Mouse (Mus musculus) midbrain, embryonic 16.5 days (tissue): ENCODE measurements around the gene Ndufs2. TPM values are rescaled to one million over a fixed set of nuclear protein-coding genes. Genes with fewer than 3 reads are reported as not detected.

Experiments
- ATAC-seq: fragments of 200-750 bp; cut with Nextera tagmentation; 2 replicates; pipeline ENCODE4 v1.8.0; 2017; ENCODE audit warnings: moderate TSS enrichment
- H3K27ac ChIP-seq: fragments of 300-500 bp; sonication (generic); 2 replicates; pipeline ENCODE4 v1.5.1; 2014; ENCODE audit warnings: mild to moderate bottlenecking, low read length, mixed read lengths
- H3K27me3 ChIP-seq: fragments of 300-500 bp; sonication (generic); 2 replicates; pipeline ENCODE4 v1.6.1; 2014; ENCODE audit warnings: low read depth, low read length, mixed read lengths; ENCODE audit not compliant: control insufficient read depth, insufficient read depth
- H3K36me3 ChIP-seq: fragments of 300-500 bp; sonication (generic); 2 replicates; pipeline ENCODE4 v1.6.1; 2014; ENCODE audit warnings: mild to moderate bottlenecking, low read length, moderate library complexity, mixed read lengths; ENCODE audit not compliant: control insufficient read depth, insufficient read depth
- H3K4me1 ChIP-seq: fragments of 300-500 bp; sonication (generic); 2 replicates; pipeline ENCODE4 v1.6.1; 2014; ENCODE audit warnings: mild to moderate bottlenecking, low read length, mixed read lengths; ENCODE audit not compliant: control insufficient read depth, insufficient read depth
- H3K4me2 ChIP-seq: fragments of 300-500 bp; sonication (generic); 2 replicates; pipeline ENCODE4 v1.6.1; 2014; ENCODE audit warnings: mild to moderate bottlenecking, low read length, mixed read lengths
- H3K4me3 ChIP-seq: fragments of 300-500 bp; sonication (generic); 2 replicates; pipeline ENCODE4 v1.5.1; 2014; ENCODE audit warnings: low read depth, mild to moderate bottlenecking, low read length, moderate library complexity, mixed read lengths
- H3K9ac ChIP-seq: fragments of 300-500 bp; sonication (generic); 2 replicates; pipeline ENCODE4 v1.6.1; 2014; ENCODE audit warnings: low read depth, low read length, mixed read lengths
- H3K9me3 ChIP-seq: fragments of 300-500 bp; sonication (generic); replicated peaks from 2 replicates; pipeline ENCODE4 v1.6.1; 2014; ENCODE audit warnings: mild to moderate bottlenecking, low read length, mixed read lengths; ENCODE audit not compliant: control insufficient read depth, poor library complexity, severe bottlenecking
- WGBS: fragments of 180-500 bp; shearing (Covaris S2); extraction: QIAGEN DNeasy Blood & Tissue Kit; methylation state at CpG from one replicate; pipeline ENCODE4 v1.1.7; 2014; 5-methylcytosine and 5-hydroxymethylcytosine counted together
- polyA plus RNA-seq: library from polyadenylated mRNA; unstranded; fragments of >200 nt; fragmentation: Nextera tagmentation; extraction: Ambion mirVana; gene quantifications from 2 replicates; pipeline ENCODE4 v1.2.1, GENCODE M21; 2015

Ndufs2 gene
- polyA plus RNA-seq, 1 experiment from 2014 or later, result 225 TPM

DNA sequence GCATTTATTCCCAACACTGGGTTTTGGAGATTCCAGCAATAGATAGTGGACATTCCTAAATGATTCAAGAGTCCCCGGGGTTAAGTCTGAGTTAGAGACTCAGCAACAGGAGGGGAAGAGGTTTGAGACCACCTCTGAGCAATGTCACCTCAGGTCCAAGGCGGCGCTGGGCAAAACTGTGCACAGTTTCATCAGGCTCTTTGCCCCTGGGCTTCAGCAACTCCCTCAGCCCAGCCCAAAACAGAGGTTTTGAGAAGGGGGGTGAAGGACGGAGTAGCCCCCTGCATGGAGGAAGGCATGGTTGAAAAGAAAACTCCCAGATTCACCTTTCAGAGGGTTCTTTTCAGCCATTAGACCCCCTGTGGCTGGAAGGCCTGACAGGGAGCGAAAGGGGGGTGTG, 28.5 kb upstream of the Ndufs2 start:
- WGBS, result 55% methylated on average over 5 of the region's 5 CpGs
- Histone ChIP-seq H3K27ac (no peak overlapping the region), H3K9me3 (no peaks in the 10 kb centered on the region), H3K4me2 (peak overlapping the region; percentile 89; the same call in 1 of the 2 replicates), H3K4me3 (no peak overlapping the region; the same call in 1 of the 2 replicates), H3K4me1 (peaks cover 17% of the 10 kb centered on the region), H3K27me3 (no peaks in the 10 kb centered on the region), H3K36me3 (peaks cover 25% of the 10 kb centered on the region), H3K9ac (no peak overlapping the region)
- ATAC-seq, result no peak

DNA sequence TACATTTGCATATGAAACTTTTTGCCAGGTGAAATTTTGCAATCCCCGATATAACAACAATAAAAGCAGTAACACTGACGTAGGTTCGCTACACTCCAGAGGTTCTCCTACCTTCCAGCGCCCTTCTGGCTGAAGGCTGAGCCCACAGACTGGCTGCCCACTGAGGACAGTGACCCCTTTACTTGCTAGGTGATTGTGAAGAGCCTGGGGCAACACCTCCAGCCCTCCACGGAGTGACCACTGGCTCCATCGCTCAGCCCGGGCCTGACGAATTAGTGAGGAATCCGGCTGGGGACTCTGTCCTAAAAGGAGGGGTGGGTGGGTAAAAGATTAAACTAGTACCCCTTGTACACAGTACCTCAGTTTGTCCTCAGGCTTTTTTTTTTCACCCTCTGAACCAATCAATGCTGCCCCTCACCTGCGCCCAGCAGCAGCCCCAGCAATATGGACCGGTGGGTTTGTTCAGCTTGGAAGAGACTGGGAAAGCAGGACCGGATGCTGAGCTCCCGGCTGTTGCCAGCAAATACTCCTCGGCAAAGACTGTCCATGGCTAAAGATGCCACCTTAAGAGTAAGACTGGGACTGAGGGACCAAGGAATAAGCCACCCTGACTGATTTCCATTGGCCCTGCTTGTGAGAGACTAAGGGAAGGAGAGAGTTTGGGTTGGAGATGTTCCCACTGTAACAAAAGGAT, 28.0 kb upstream of the Ndufs2 start:
- Histone ChIP-seq H3K36me3 (peaks cover 26% of the 10 kb centered on the region), H3K9ac (no peak overlapping the region), H3K4me2 (no peak overlapping the region)

DNA sequence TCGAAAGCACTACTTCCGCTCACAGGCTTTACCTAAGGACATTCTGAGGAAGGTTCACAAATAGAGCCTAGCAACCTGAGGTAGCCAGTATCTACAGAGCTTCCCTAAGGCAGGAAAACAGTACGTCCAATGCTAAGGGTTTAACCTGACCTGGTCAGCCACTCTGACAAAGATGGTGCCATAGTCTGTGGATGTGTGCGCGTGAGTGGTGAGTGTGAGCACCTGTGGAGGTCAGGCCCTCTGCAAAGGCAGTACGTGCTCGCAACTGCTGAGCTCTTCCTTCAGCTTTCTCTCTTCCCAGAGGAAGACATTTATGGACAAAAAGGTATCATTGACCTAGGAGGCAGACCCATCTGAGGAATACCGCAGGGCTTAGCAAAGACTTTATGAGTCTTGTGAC, 27.2 kb upstream of the Ndufs2 start:
- no peak for ATAC-seq
- Histone ChIP-seq H3K36me3 (peaks cover 29% of the 10 kb centered on the region), H3K9me3 (no peaks in the 10 kb centered on the region), H3K27me3 (no peaks in the 10 kb centered on the region), H3K4me3 (no peak overlapping the region), H3K4me2 (no peak overlapping the region), H3K27ac (no peak overlapping the region), H3K4me1 (peaks cover 17% of the 10 kb centered on the region), H3K9ac (no peak overlapping the region)
- WGBS, result 95% methylated on average over 8 of the region's 8 CpGs

More for the DNA sequence above, 28.0 kb upstream of the Ndufs2 start:
- ATAC-seq, result no peak
- Histone ChIP-seq H3K4me3 (no peak overlapping the region), H3K9me3 (no peaks in the 10 kb centered on the region), H3K4me1 (peaks cover 17% of the 10 kb centered on the region), H3K27me3 (no peaks in the 10 kb centered on the region), H3K27ac (no peak overlapping the region)
- 88% methylated on average over 14 of the region's 14 CpGs for WGBS

DNA sequence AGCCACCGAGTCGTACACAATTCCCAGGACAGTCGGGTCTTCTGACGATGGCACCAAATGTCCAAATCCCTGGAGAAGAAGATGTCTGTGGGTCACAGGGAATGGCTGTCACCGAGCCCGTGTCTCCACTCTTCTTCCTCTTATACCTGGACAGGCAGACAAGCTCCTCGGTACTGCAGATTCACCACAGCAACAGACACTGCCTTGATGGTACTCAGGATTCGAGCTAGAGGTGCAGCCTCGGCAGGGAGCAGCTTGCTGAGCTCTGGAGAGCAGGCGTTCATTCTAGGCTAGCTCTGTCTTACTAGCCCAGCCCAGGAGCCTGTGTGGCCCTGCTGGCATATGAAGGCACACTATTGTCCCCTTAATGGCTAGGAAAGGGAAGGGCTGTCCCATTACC, 26.5 kb upstream of the Ndufs2 start:
- no peak overlapping the region for H3K9ac ChIP-seq
- H3K9me3 ChIP-seq, result no peaks in the 10 kb centered on the region
- H3K36me3 ChIP-seq, result peaks cover 32% of the 10 kb centered on the region
- no peak overlapping the region for H3K4me3 ChIP-seq
- H3K4me2 ChIP-seq, result no peak overlapping the region
- 90% methylated on average over 10 of the region's 10 CpGs for WGBS
- peaks cover 17% of the 10 kb centered on the region for H3K4me1 ChIP-seq
- ATAC-seq, result no peak
- no peaks in the 10 kb centered on the region for H3K27me3 ChIP-seq
- H3K27ac ChIP-seq, result no peak overlapping the region

DNA sequence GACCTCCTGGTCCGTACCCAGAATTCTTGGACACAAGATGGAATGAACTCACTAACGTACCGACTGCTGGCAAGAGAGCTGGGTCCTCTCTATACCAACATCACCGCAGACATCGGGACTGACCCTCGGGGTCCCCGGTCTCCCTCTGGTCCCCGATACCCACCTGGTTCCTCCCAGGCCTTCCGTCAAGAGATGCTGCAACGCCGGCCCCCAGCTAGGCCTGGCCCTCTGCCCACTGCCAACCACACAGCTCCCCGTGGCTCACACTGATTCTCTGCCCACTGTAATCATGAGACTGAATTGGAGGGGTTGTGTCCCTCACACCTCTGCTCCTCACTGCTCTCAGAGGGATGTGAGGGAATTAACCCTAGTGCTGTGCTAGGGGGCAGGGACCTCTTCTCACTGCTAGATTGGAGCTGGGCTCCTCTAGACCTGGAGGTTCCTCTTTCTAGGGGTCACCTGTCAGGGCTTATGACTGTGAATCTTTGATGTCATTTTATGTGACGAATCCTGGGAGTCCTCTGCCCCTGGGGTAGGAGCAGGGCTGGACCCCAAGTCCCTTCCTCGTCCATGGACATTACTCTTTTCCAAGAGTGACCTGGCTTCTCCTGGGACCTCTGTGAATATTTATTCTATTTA, 25.0 kb upstream of the Ndufs2 start:
- peaks cover 18% of the 10 kb centered on the region for H3K4me1 ChIP-seq
- H3K27me3 ChIP-seq, result no peaks in the 10 kb centered on the region
- 92% methylated on average over 14 of the region's 14 CpGs for WGBS
- H3K36me3 ChIP-seq, result peaks cover 33% of the 10 kb centered on the region
- no peak overlapping the region for H3K4me2 ChIP-seq
- no peak overlapping the region for H3K9ac ChIP-seq
- H3K27ac ChIP-seq, result no peak overlapping the region
- H3K4me3 ChIP-seq, result no peak overlapping the region
- H3K9me3 ChIP-seq, result no peaks in the 10 kb centered on the region
- no peak for ATAC-seq

DNA sequence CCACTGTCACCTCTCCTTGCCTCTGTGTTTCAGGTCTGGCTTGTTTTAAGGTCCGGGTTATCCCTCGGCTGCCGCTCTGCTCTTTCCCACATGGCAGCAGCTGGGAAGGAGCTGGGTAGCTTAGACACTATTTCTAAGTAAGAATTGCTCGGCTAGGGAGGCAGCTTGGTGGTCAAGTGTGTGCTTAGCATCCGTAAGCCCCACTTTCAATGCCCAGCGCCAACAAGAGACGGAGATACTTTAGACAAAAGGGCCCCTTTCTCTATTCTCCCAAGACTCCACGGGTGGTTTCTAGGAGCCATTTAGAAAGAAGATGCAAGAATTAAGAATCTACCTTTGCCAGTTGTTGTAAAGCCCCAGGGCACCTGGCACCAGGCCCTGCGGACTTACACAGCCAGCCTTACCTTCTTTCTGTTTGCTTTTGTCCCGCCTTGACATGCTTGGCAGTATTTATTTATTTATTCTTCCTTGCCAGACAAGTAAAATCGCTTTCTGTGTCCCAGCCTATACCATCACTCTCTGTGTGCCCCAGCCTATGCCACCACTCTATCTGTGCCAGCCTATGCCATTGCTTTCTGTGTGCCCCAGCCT, 24.1 kb upstream of the Ndufs2 start:
- no peak overlapping the region for H3K9ac ChIP-seq
- ATAC-seq, result no peak
- H3K36me3 ChIP-seq, result peaks cover 33% of the 10 kb centered on the region
- no peak overlapping the region for H3K27ac ChIP-seq
- peaks cover 19% of the 10 kb centered on the region for H3K4me1 ChIP-seq
- H3K9me3 ChIP-seq, result no peaks in the 10 kb centered on the region
- H3K4me2 ChIP-seq, result no peak overlapping the region
- 75% methylated on average over 11 of the region's 11 CpGs for WGBS
- H3K4me3 ChIP-seq, result no peak overlapping the region
- no peaks in the 10 kb centered on the region for H3K27me3 ChIP-seq

DNA sequence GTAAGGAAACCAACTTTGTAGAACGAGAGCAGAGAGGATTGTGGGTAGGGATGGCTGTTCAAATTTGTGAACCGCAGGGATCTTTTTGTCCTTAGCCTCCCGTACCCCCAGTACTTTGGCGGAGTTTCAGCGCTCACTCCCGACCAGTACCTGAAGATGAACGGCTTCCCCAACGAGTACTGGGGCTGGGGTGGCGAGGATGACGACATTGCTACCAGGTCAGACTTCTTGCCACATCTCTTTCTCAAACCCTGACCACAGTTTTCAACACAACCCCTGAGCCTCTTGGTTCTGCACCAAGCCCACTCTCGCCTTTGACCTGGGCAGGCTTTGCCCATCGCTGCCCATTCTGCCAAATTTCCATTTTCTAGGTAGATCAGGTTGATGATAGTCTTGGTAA, 23.0 kb upstream of the Ndufs2 start:
- Histone ChIP-seq H3K9ac (no peak overlapping the region), H3K27ac (no peak overlapping the region), H3K4me3 (no peak overlapping the region), H3K4me2 (no peak overlapping the region), H3K36me3 (peaks cover 33% of the 10 kb centered on the region), H3K4me1 (peaks cover 17% of the 10 kb centered on the region), H3K27me3 (no peaks in the 10 kb centered on the region), H3K9me3 (no peaks in the 10 kb centered on the region)
- WGBS, result 88% methylated on average over 12 of the region's 12 CpGs
- no peak for ATAC-seq

DNA sequence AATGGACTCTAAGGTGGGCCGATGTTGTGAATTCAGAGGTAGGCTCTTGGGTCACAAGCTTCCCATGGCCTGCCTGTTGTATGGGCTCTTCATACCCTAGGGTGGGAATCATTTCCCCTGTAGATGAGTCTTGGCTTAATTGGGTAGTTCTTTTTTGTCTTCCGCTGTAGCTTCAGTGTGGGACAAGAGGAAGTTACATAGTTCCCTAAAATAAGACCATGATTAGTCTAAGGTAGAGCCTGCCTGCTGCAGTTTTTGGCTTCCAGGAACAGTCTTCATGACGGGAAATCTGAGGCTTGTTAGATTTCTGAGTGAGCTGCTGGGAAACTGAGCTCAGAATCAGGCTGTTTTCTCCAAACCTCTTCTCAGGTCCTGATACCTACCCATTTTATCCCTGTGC, 20.9 kb upstream of the Ndufs2 start:
- Histone ChIP-seq H3K9me3 (no peaks in the 10 kb centered on the region), H3K27me3 (no peaks in the 10 kb centered on the region), H3K4me2 (no peak overlapping the region), H3K27ac (no peak overlapping the region), H3K36me3 (peaks cover 31% of the 10 kb centered on the region), H3K9ac (no peak overlapping the region), H3K4me3 (no peak overlapping the region), H3K4me1 (peaks cover 17% of the 10 kb centered on the region)
- no peak for ATAC-seq
- WGBS, result 96% methylated on average over 3 of the region's 3 CpGs

DNA sequence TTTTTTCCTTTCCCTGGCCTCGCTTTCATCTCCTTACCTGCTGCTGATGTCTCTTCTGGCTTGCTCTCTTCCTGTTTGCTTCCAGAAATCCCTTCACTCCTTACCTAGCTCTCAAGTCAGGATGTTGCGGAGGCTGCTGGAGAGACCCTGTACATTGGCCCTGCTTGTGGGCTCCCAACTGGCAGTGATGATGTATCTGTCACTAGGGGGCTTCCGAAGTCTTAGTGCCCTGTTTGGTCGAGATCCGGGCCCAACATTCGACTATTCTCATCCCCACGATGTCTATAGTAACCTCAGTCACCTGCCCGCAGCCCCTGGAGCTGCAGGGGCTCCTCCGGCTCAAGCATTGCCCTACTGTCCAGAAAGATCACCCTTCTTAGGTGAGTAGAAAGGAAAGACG, 20.4 kb upstream of the Ndufs2 start:
- Histone ChIP-seq H3K4me3 (no peak overlapping the region), H3K4me2 (peak overlapping the region; percentile 75), H3K4me1 (peaks cover 17% of the 10 kb centered on the region), H3K27ac (no peak overlapping the region), H3K36me3 (peaks cover 28% of the 10 kb centered on the region), H3K9me3 (no peaks in the 10 kb centered on the region), H3K27me3 (no peaks in the 10 kb centered on the region), H3K9ac (no peak overlapping the region)
- 72% methylated on average over 10 of the region's 10 CpGs for WGBS
- ATAC-seq, result no peak
